Mouse (Mus musculus) monocyte, adult 2 months (primary cell): ENCODE results near the gene Npas3.

Experiments used
- DNase-seq, 2 experiments: peaks; one replicate each; pipeline ENCODE4 v3.0.0; 2022; ENCODE audit warnings: low spot score in 2 of 2, low read depth in 1 of 2

Npas3 gene

DNA sequence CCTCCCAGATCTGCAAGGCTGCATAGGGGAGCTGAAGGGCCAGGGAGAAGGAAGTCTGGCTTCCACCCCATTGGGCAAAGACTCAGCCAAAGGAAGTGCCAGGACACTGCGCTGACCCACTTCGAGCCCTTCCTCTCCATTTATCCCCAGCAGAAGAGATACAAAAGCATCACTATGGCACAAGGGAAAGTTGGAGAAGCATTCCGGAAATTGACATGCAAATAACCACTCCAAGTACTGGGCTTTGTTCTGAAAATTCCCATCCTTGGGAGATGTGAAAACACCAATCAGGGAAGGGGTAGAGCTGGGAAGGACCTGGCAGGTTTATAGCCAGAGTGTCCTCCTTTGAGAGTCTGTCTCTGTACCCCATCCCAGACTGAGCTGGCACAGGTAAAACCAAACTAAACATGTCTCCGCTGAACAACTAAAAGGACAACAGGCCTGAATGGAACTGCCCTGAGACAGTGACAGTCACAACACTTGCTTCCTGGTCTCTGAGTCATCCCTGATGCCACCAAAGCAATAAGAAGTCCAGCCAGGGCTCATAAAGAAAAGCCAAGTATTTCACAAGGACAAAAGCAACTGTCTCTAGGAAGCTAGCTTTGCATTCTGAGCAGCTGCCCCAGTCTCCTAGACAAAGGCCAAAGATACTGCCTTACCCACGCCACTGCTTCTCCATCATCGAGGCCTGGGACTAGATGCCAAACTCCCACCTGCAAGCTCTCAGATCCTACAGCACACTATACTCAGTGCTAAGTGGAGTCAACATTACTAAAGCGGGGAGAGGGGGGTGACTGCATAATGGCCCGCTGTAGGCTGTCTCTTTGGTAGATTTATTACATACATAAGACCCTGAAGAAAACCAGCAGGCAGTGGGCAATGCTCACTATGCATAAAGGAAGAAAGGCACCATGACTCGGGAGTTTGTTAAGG is 733.4 kb downstream of the Npas3 start:
- no peak for DNase-seq

DNA sequence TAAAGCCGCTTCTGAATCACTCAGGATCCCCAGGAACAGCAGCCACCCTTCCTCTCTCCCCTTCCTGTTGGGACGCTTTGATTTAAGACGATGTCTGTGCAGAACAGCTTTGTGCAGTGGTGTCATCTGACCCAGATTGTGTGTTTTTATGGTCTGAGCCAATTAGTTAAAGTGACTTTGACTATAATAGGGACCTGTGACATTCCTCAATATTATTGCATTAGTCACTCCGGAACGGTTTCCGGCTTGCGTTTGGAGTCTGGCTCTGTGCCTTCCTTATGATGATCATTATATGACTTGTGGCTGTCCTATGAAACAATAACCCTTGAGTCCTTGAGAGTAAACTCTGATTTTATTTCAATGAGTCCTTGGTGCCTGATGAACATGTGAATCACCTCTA is 735.5 kb downstream of the Npas3 start:
- DNase-seq, result no peak

DNA sequence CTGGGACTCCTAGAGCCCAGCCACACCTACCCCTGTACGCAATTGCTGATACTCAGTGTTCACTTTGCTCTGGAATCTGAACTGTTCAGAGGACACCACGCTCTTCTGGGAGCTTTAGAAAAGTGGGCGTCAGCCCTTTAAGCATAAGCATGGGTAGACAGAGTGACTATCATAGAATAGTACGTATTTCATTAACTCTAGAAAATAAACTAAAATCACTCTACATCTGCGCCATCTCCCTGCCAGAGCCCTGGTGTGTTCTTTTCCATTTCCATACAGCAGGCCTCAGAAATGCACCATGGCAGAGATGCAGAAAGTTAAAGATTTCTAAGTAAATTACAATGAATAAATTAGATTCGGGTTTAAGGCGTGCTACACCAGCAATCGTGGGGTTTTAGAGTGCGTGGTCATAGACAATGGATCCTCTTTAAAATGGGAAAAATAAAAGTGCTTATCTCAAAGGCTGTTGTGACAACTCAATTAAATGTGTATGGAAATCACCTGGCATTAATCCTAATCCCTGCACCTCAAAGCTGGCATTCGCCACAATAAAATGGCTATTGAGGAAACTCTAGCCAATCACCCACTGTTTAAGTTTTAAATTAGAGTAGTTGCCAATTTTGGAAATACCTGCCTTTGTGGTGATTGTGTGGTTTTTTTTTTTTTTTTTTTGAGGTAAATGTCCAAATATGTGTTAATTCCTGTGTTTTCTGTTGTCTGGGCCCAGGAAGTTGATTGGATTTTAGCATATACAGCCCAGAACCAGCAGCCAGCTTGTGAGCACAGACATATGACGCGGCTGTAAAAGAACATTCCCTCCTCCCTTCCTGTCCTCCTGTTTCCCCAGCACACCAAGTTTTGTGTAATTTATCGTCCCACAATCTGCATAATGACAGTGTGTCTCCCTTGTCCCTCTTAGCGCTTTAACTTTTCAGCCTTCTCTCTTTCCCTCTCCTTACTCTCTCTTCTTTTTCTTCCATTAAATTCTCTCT is 737.7 kb downstream of the Npas3 start:
- DNase-seq, result no peak

DNA sequence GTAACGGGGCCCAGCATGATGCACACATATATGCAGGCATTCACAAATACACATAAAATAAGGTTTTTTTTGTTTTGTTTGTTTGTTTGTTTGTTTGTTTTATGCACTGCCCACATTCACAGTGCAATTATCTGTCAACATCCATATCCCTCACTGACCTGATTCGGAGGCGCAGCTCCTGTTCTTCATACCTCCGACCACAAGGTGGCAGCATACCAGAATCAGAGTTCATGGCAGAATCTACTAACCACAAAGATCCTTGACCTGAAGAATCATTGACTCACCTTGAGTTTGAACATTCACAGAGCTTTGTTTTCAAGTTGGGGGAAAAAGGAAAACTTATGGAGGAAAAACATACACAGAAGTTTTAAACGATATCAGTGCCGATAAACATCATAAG is 743.9 kb downstream of the Npas3 start:
- DNase-seq, result no peak

DNA sequence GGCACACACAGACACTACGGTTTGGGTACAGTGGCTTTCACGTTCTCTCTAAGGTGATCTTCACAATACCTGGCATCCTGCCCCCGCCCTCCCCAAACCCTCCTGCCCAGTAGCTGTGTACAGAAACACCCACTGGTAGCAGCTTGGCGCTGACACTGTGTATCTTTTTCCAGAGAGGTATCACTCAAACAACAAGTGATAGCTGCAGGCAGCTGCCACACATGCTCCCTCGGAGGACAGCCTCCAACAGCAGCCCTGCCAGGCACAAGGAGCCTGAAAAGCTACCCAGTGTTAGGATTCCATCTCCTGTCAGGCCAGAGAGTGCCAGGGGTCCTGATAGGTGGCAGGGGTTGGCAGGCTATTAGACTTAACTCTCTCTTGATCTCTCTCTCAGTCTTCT is 747.2 kb downstream of the Npas3 start:
- DNase-seq, result no peak

DNA sequence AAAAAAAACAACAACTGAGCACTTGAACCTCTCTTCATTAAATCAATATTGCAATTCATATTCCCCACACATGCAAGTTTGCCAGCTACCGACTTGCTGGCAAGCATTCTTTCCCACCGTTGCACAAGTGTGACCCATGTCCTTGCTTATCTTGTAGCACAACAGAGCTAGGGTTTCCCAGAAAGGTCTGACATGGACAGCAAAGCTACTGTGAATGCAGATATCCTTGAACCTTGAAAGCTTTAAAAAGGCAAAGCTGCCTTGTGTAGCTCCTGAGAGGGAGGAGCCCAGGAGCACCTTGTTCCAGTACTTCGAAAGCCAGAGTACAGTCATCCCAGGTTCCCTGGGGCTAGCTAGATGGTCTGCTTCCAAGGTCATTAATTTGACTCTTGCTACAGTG is 748.7 kb downstream of the Npas3 start:
- no peak for DNase-seq

DNA sequence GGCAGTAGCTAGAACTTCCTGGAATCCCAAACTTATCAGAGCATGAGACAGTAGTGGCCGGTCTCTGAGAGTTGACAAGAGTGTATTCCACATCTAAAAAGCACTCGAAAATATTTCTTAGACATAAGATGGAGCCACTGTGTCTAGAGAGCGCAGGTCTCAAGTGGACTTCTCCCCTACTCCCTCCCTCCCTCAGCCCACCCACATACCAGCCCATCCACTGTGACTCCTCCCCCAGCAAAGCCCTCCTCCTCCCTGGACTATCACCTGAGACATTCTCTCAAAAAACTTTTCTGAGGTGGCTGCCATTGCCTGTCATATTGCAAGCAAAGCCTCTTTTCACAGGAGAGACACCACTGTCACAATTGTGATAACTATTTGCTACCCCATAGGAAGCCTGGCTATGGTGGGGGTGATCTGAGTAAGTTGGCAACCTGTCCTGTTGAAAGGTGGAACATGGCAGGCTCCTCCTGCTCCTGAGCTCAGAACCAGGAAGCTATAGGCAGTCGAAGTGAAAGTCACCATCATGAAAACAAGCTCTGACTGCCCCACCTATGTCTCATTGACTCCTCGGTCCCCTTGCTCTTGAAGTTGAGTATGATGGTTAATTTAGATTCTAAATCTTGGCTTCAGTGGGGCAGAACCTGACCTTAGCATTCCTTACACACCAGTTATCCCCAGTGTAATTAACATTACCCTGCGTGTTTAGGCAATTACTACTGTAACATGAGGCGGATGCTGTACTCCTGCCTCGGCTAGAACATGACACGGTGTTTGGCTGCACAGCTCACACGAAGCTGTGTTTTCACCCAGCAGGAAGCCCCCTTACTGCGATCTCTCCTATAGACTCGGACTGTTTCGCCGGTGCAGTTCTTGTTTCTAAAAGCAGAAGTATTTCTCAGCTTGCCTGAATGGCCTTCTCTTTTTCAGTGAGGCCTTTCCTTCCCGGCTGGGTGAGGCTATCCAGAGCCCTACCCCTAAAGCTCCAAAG is 751.5 kb downstream of the Npas3 start:
- no peak for DNase-seq

DNA sequence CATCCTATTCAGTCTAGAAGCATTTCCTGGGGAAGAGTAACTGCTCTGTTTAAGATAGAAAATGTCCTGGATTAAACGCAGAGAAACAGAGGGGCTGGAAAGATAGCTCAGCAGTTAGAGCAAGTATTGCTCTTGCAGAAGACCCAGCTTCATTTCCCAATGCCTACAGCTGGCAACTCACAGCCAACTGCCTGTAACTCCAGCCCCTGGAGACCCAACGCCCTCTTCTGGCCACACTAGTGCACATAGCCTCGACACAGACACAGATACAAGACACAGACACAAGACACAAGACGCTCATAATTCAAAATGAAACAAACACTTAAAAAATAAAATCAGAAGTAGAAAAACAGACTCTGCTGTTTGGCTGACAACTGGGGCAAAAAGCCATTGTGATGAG is 754.0 kb downstream of the Npas3 start:
- DNase-seq, result no peak

DNA sequence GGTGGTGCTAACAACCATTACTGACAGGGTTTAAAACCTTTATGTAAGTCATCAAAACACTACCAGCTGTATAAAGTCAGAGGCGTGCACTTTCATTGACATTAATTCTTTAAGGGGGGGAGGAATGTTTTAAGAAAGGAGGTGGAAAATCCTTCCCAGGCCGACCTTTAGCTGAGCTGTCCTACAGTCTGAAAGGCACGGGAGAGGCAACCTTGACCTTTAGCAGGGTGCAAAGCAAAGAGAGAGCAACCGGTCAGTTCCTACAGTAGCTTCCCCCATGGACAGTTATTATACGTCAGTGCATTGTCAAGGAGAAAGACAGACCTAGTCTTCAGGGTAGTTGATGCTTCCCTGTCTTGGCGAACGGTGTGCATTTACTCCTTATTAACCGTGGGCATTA is 756.1 kb downstream of the Npas3 start:
- DNase-seq, result no peak

DNA sequence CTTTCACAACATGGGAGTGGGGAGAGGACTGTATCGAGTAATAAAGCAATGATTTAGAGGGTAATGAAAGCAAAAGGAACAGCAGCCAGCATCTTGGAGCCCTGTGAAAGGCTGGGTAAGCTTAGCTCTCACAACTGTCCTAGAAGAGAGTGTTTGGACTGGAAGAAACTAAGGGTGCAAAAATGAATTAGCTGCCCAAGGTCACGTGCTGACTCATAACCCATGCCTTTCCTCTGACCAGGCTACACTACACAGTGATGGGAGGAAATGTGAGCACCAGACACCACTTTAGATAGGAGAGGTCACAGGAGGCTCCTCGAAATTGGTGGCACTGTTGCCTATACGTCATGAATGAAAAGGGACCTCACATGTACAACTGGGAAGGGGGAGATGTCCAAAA is 757.1 kb downstream of the Npas3 start:
- DNase-seq, result no peak

DNA sequence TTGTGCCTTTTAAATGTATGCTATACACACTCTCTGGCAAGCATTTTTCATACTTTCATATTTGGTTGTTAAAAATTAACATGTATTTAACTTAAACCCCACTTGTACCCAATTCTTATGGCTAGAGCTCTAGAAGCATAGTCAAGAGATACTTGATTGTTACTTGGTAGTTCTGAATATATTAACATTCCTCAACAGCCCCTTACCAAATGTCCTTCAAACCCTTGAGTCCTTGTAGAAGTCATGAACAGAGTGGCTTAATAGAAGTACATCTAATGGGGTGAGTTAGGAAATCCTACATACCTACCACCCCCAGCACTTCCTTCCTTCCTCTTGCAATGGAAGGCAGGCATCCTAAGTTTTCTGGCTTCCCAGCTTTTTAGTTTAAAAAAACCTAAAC is 766.8 kb downstream of the Npas3 start:
- no peak for DNase-seq

DNA sequence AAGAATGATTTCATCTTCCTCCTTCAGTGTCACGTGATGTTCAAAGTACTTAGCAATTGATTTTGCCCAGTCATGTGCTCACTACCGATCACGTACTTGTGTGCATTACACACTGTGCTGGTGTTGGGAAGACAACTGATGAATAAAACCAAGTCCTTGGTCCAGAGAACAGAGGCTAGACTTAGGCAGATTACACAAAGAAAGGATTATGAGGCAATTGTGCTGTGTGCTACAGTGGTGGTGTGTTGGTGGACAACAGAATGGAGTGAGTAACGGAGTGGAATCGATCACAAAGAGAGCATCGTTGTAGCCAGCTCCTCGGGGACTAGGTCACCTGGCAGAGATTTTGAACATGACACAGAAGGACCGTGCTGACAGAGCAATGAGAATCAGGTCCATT is 769.5 kb downstream of the Npas3 start:
- DNase-seq, result no peak

DNA sequence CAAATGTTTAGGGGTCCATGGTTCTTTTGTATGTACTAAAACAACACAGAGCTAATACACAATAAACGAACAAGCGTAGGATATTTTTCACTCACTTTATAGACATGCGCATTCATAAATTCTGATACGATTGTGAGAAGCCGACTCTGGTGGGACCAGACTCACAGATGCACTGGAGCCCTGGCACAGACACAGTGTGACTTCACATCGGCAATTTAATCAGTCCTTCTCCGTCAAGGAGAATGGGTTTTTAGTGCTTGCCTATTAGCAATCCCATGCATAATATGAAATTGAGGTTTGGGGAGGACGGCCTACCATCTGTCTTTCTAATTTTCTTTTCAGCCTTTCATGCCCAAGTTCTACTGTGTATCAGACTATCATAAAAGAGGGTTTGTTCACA is 771.5 kb downstream of the Npas3 start:
- no peak for DNase-seq

DNA sequence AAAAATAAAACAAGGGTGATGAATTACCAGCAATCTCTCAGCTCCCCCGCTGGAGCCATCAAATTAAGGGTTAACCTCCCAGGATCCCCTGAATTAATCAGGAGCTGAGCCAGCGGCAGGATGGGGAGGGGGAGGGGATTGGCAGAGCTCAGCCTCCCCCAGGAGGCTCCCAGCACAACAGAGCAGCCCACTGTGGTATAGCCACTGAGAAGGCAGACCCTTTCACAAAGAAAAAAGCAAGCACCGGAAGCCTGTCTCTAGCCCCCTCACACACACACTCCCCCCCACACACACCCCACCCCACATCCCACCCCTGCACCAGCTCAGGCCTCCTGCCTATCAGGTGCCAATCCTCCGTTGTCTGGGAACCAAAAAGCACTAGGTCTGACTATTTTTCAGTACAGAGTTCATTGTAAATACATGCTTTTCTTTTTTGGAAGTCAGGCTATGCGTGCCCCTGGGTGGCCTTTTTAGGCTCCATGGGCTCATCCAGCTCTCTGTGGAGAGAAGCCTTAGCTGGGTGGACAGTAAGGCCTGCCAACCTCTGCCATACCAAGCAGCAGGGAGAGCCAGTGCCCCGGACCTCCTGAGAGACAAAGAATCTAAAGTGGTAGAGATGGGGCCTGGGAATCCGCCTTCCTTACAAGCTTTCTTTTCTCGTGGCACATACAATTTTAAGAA is 786.3 kb downstream of the Npas3 start:
- no peak for DNase-seq

DNA sequence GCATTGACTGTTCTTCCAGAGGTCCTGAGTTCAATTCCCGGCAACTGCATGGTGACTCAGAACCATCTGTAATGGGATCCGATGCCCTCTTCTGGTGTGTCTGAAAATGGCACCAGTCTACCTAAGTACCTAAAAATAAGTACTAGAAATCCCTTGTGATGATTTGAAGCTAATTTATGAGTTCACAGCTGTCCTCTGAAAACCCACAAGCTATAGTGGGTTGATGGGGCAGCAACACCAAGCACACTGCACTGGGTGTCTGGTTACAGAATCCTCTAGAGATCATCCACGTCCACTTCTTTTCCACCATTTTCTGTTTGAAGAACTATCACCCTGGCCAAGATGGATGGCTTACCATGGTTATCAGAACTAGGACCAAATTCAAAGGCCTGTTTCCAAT is 789.1 kb downstream of the Npas3 start:
- DNase-seq, result no peak

DNA sequence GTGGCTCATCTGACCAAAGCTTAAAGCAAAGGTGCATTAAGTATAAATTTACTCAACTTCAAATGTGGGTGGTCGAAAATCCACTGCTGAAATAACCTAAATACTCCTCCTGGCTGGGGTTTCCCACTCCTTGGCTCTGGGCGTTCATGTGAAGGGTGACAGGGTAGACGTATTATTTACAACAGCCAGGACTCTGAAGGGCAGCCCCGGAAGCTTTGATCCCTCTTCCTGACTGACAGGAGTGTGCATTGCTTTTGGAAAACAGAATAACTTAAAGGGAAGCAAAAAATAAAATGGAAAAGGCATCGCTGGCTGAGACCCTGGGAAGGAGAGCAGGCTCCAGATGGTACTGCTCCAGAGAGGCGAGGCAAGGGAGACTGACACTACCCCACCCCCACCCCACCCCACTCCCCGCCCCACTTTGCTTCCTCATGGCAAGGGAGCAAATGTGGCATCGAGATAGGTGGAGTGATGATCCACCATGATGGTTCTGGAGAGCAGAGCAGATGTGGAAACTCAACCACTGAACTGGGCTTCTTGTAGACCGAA is 794.6 kb downstream of the Npas3 start:
- DNase-seq, result no peak

DNA sequence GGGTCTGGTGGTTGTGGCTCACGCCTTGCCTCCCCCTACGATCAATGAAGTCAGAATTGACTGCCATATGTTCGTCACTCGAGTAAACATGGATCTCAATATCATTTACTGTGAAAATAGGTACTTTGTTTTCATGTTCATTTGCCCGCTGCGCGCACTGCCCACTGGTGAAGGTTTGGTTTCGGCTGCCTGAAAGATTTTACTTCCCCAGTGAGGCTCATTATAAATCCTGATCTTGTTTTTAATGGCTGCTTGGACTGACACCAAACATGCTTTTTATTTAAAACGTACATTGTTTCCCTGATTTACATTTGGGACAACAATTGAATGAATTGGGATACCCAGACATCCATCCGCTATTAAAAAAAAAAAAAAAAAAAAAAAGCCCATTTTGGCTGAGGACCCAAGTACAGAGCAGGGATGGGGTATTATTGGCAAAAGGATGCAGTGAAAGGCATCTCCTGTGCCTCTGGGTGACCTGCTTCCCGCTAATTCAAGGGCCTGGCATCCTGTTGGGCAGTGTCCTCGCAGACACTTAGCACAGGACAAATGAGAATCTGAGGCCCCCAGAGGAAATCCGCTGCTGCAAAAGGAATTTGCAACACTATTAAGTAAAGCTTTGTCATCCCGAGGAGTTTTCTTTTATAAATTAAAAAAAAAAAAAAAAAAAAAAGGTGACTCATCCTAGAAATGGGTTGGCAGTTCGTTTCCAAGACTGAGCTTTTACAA is 796.3 kb downstream of the Npas3 start:
- DNase-seq, result no peak

DNA sequence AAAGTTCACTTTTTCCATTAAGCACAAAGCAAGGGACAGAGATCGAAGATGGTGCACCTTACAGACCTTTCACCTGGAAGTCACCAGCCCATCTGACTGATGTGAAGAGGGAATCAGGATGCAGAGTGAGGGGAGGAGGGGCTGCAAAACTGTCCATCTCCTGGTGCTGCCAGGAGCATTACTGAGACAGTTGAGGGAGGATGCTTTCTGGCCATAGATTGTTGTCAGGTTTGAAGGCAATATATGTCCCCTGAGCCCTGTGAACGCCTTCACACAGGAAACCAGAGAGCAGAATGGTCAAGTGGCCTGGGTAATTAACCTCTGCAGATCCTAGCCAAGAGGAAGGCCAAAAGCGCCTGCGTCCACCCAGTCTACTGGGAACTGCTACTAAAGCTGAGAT is 796.9 kb downstream of the Npas3 start:
- no peak for DNase-seq

DNA sequence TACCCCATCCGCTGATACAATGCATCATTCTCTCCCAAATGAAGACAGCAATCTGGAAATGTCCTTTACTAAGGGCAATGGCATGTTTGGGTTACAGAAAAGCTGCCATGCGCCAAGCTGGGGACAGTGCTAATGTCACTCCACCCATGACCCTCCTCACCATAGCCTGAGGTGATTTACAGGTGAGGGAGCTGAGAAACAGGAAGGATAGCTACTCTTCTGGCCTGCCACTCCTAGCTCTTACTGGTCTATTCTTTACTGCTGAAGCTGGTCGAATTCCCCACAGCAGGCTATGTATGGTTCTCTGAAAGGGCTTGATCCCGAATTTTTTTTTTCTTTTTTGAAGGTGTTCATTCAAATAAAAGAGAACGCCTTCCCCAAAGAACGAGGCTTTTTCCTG is 798.3 kb downstream of the Npas3 start:
- DNase-seq, result no peak
